Mouse (Mus musculus) heart, embryonic 11.5 days (tissue): ENCODE data around the gene Smc3. TPM values are rescaled to one million over a fixed set of nuclear protein-coding genes. Genes with fewer than 3 reads are reported as not detected.

ENCODE experiments used
- ATAC-seq: fragments of 200-750 bp; cut with Nextera tagmentation; replicated peaks from 2 replicates; pipeline ENCODE4 v1.8.0; 2017; ENCODE audit warnings: moderate library complexity; ENCODE audit not compliant: insufficient number of reproducible peaks, low FRiP score, low TSS enrichment
- H3K27ac ChIP-seq: fragments of 300-500 bp; sonication (generic); 2 replicates; pipeline ENCODE4 v1.5.1; 2014; ENCODE audit warnings: mild to moderate bottlenecking, low read depth, low read length
- H3K27me3 ChIP-seq: fragments of 300-500 bp; sonication (generic); 2 replicates; pipeline ENCODE4 v1.6.1; 2014; ENCODE audit warnings: mild to moderate bottlenecking, low read length, mixed read lengths; ENCODE audit not compliant: control insufficient read depth, insufficient read depth
- H3K36me3 ChIP-seq: fragments of 300-500 bp; sonication (generic); 2 replicates; pipeline ENCODE4 v1.6.1; 2014; ENCODE audit warnings: mild to moderate bottlenecking, low read length, moderate library complexity, mixed read lengths; ENCODE audit not compliant: control insufficient read depth, insufficient read depth
- H3K4me1 ChIP-seq: fragments of 300-500 bp; sonication (generic); 2 replicates; pipeline ENCODE4 v1.6.1; 2014; ENCODE audit warnings: low read length; ENCODE audit not compliant: control insufficient read depth, insufficient read depth
- H3K4me2 ChIP-seq: fragments of 300-500 bp; sonication (generic); 2 replicates; pipeline ENCODE4 v1.6.1; 2014; ENCODE audit warnings: mild to moderate bottlenecking, moderate library complexity
- H3K4me3 ChIP-seq: fragments of 300-500 bp; sonication (generic); 2 replicates; pipeline ENCODE4 v1.5.1; 2014; ENCODE audit warnings: low read depth, low read length
- H3K9ac ChIP-seq: fragments of 300-500 bp; sonication (generic); 2 replicates; pipeline ENCODE4 v1.6.1; 2014; ENCODE audit warnings: mild to moderate bottlenecking, low read depth, low read length, moderate library complexity
- H3K9me3 ChIP-seq: fragments of 300-500 bp; sonication (generic); replicated peaks from 2 replicates; pipeline ENCODE4 v1.6.1; 2016; ENCODE audit warnings: low read length; ENCODE audit not compliant: control insufficient read depth
- WGBS: fragments of 180-500 bp; shearing (Covaris S2); extraction: QIAGEN DNeasy Blood & Tissue Kit; methylation state at CpG from one replicate; pipeline ENCODE4 v1.1.7; 2014; ENCODE audit not compliant: insufficient replicate concordance; 5-methylcytosine and 5-hydroxymethylcytosine counted together
- polyA plus RNA-seq: library from polyadenylated mRNA; unstranded; fragments of >200 nt; fragmentation: Nextera tagmentation; extraction: Ambion mirVana; gene quantifications from 2 replicates; pipeline ENCODE4 v1.2.1, GENCODE M21; 2014

The Smc3 gene
- polyA plus RNA-seq, 1 experiment from 2014 or later = 56.0 TPM

DNA sequence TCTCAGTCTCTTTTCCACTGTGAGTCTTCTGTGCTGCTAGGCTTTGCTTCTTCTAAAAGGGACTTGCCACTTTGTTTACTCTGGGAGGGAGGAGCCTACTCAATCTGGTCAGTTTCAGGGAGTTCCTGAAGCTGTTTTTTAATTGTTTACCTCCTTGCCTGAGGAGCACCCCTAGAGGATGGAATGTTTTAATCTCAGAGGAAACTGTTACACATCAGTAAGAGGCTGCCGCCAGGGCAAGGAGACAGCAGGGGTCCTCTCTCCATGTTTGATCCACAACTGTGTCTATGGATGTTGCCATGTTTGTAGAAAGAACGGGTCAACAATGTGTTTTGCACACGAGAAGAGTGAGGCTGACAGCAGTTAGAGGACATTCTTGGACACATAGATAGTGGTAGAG lies 39.8 kb upstream of the Smc3 start:
- H3K36me3 ChIP-seq = no peaks in the 10 kb centered on the region
- 72% methylated on average over 3 of the region's 3 CpGs for WGBS
- no peaks in the 10 kb centered on the region for H3K27me3 ChIP-seq
- H3K9ac ChIP-seq = no peak overlapping the region
- ATAC-seq = no peak
- no peak overlapping the region for H3K4me3 ChIP-seq
- H3K4me1 ChIP-seq = peaks cover 7% of the 10 kb centered on the region
- H3K4me2 ChIP-seq = no peak overlapping the region
- H3K27ac ChIP-seq = no peak overlapping the region
- H3K9me3 ChIP-seq = no peaks in the 10 kb centered on the region

DNA sequence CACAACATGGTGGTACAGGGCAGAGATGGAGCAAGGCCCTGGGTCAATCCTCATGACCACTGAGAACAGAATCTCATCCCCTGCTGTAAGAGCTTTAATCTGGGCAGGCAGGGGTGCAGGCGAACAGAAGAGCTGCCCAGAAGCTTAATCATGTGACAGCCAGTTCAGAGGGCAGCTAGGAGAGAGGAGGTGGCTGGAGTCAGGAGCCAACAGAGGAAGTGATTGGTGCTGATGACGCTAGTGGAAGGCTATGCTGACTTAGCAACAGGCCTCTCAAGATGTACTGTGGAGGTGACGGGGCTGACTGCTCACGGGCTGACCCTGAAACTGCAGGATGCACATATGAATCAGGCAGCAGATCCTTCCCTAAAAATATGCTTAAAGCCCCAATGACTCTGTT lies 36.0 kb upstream of the Smc3 start:
- Histone ChIP-seq H3K4me3 (no peak overlapping the region), H3K4me2 (no peak overlapping the region), H3K27me3 (no peaks in the 10 kb centered on the region), H3K36me3 (no peaks in the 10 kb centered on the region), H3K27ac (no peak overlapping the region), H3K9ac (no peak overlapping the region), H3K9me3 (no peaks in the 10 kb centered on the region), H3K4me1 (no peaks in the 10 kb centered on the region)
- ATAC-seq = no peak
- WGBS = 28% methylated on average over 4 of the region's 4 CpGs

DNA sequence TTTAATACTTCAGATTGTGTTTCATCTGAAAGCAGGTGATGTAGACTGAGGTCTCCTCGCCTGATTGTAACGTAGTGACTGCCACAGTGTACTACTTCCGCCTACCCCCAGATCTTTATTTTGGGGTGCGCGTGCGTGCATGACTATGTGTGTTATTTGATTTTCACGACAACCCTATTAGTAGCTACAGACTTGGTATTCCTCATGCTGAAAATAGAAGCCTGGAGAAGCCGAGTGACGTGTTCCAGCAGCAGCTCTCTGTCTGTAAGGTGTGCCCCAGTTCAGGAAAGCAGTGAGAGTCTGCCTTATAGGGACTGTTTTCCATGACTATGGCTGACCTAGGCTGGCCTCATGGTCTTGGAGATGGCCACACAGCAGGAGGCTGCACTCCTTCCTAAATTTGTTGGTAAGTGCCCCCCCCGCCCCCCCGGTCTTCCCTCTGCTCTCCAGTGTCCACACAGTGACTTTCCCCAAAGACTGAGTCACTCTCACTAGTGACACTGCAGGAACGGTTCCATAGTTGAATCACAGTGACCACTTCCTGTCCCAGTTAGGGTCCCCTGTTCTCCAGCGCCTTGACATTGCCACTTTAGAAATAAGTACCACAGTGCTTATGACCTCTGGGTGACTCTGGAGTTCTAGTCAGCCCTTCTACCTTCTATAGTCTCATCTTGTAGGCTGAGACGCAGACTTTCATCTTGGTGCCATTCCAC lies 34.5 kb upstream of the Smc3 start:
- ATAC-seq = no peak
- Histone ChIP-seq H3K36me3 (no peaks in the 10 kb centered on the region), H3K4me1 (no peaks in the 10 kb centered on the region; the same call in 1 of the 2 replicates), H3K4me2 (no peak overlapping the region), H3K9me3 (no peaks in the 10 kb centered on the region), H3K4me3 (no peak overlapping the region), H3K9ac (no peak overlapping the region), H3K27me3 (no peaks in the 10 kb centered on the region), H3K27ac (no peak overlapping the region)
- 73% methylated on average over 14 of the region's 14 CpGs for WGBS

- no peaks in the 10 kb centered on the region for H3K9me3 ChIP-seq
- H3K4me3 ChIP-seq = no peak overlapping the region
- peaks cover 12% of the 10 kb centered on the region for H3K4me1 ChIP-seq
- H3K36me3 ChIP-seq = no peaks in the 10 kb centered on the region
- H3K4me2 ChIP-seq = no peak overlapping the region
- H3K27me3 ChIP-seq = no peaks in the 10 kb centered on the region
- ATAC-seq = no peak
- 54% methylated on average over 11 of the region's 11 CpGs for WGBS
- H3K9ac ChIP-seq = no peak overlapping the region
- H3K27ac ChIP-seq = no peak overlapping the region
These were observed 32.3 kb upstream of the Smc3 start for GRCm38 (mm10) chr19:53567864-53568263.

GRCm38 (mm10) chr19:53568553-53568952 lies 31.6 kb upstream of the Smc3 start:
- H3K4me3 ChIP-seq = no peak overlapping the region
- H3K9me3 ChIP-seq = no peaks in the 10 kb centered on the region
- H3K27ac ChIP-seq = no peak overlapping the region
- no peaks in the 10 kb centered on the region for H3K36me3 ChIP-seq
- ATAC-seq = no peak
- H3K4me1 ChIP-seq = peaks cover 12% of the 10 kb centered on the region
- no peaks in the 10 kb centered on the region for H3K27me3 ChIP-seq
- H3K4me2 ChIP-seq = no peak overlapping the region
- no peak overlapping the region for H3K9ac ChIP-seq
- 63% methylated on average over 3 of the region's 3 CpGs for WGBS

DNA sequence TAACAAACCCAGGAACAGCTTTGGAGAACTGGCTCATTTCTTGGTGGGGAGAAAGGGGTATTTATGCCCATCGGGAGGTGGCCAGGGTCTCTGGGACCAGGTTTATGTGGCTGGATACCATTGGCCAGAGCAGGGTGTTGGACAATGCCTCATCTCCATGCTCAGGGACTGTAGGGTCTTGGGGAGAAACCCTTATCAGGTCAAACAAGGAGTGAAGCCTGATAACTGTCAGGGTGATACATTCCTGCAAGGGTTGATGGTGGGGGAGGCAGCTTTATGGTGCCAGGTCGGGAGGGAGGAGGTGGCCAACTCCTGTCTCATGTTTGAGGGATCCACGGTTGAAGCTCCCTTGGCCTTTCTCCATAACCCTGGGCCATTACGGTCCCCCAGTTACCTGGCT lies 29.1 kb upstream of the Smc3 start:
- Histone ChIP-seq H3K4me1 (peaks cover 23% of the 10 kb centered on the region), H3K36me3 (no peaks in the 10 kb centered on the region), H3K4me3 (no peak overlapping the region), H3K9me3 (no peaks in the 10 kb centered on the region), H3K27me3 (no peaks in the 10 kb centered on the region), H3K27ac (no peak overlapping the region), H3K9ac (no peak overlapping the region), H3K4me2 (no peak overlapping the region)
- no peak for ATAC-seq
- WGBS = 44% methylated on average over 4 of the region's 4 CpGs

DNA sequence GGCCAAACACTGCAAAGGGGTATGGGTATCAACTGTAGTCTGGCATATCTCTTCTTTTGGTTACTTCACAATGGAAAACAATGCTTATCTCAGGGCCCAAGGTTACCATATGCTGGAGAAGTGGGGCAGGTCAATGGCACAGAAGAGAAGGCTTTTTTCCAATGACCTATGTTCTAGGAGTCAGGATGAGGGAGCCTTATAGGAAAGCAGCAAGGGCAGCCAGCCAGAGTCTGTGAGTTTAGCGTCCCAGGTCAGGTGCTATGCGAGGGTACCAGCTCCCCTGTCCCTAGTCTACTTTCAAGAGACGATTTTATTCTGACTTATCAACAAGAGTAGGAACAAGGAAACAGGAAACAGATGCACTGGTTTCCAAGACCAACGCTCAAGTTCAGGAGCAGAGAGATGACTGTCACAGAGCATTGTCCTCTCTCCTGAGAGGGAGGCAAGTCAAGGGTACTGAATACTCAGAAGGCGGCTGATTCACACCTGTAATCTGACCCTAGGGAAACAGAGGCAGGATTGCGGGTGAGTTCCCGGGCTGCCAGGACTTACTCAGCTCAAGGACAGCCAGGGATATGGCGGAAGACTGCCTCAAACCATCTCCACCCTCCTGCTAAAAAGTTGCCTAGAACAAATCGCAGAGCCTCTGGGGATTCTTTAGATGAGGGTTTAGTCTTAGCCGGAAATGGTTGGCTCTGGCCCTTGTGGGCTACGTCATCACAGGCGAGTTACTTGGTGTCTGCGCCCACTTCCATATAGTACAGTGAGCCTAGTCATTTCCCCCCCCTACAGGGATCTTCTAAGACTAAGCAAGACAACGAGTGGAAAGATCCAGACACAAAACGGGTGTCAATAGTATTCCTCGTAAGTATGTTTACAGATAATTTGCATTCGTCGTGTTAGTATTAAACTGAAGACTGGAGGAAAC lies 28.4 kb upstream of the Smc3 start:
- Histone ChIP-seq H3K9ac (no peak overlapping the region), H3K36me3 (no peaks in the 10 kb centered on the region), H3K4me3 (no peak overlapping the region), H3K9me3 (no peaks in the 10 kb centered on the region), H3K4me1 (peaks cover 23% of the 10 kb centered on the region), H3K4me2 (no peak overlapping the region), H3K27me3 (no peaks in the 10 kb centered on the region), H3K27ac (no peak overlapping the region)
- ATAC-seq = no peak
- WGBS = 66% methylated on average over 18 of the region's 18 CpGs

DNA sequence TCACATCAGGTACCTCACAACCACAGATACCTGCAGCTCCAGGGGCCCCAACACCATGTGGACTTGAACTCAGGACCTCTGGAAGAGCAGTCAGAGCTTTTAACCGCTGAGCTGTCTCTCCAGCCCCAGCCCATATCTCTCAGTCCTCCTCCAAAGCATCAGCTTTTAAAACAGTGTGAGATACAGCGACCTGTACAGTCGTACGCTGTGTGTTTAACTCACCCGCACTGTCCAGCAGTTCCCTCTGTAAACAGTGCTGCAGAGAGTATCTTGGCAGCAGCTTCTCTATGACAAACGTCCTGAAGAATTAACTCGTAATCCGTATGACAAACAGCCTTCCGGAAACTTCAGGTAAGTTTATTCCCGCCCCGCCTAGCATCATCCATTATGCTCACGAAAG lies 27.6 kb upstream of the Smc3 start:
- H3K4me1 ChIP-seq = peaks cover 26% of the 10 kb centered on the region
- H3K27ac ChIP-seq = no peak overlapping the region

More for the DNA sequence above, 27.6 kb upstream of the Smc3 start:
- no peaks in the 10 kb centered on the region for H3K9me3 ChIP-seq
- 71% methylated on average over 12 of the region's 12 CpGs for WGBS
- no peak overlapping the region for H3K4me3 ChIP-seq
- no peak overlapping the region for H3K4me2 ChIP-seq
- no peaks in the 10 kb centered on the region for H3K36me3 ChIP-seq
- ATAC-seq = no peak
- H3K9ac ChIP-seq = no peak overlapping the region
- H3K27me3 ChIP-seq = no peaks in the 10 kb centered on the region
